9 mouse cellular contexts compared by ENCODE assay signal in genomic region chr1:88475502-88475953, GRCm38 (mm10). TPM values are rescaled to one million over a fixed set of nuclear protein-coding genes. Genes with fewer than 3 reads are reported as not detected.
DNase-seq lines count a peak whose midpoint lies in the region; ATAC-seq and TF ChIP-seq lines count a peak whose summit lies in the region.
"Had no signal": no experiment of that assay in that cellular context is flagged by ENCODE, and none has a peak within 500 bp of the region (broad histone marks: within the 10 kb centered on the region; RNA-seq: fewer than 3 reads in every experiment).

No protein-coding gene starts in this region.

- H3K27ac ChIP-seq in heart, embryonic 15.5 days, result 0 out of 2 replicates have a peak overlapping the region, but pooled peaks have one; percentile 4
- no peak overlapping the region for H3K27ac ChIP-seq in embryonic facial prominence, embryonic 14.5 days (replicated peaks; ENCODE audit: low read depth, low read length)
- no peak overlapping the region for H3K27ac ChIP-seq in limb, embryonic 14.5 days (replicated peaks; ENCODE audit: low read depth, low read length)
- H3K27ac ChIP-seq: midbrain, embryonic 12.5 days had no signal

- no peaks in the 10 kb centered on the region for H3K27me3 ChIP-seq in heart, embryonic 15.5 days
- H3K27me3 ChIP-seq in embryonic facial prominence, embryonic 14.5 days (replicated peaks; ENCODE audit: control insufficient read depth, insufficient read depth, low read length), result no peaks in the 10 kb centered on the region
- H3K27me3 ChIP-seq in limb, embryonic 14.5 days (ENCODE audit: control insufficient read depth, insufficient read depth, low read length), result no peaks in the 10 kb centered on the region

- H3K4me1 ChIP-seq in heart, embryonic 15.5 days (replicated peaks), result peaks cover 12% of the 10 kb centered on the region; the same call in 1 of the 2 replicates
- peaks cover 18% of the 10 kb centered on the region for H3K4me1 ChIP-seq in embryonic facial prominence, embryonic 14.5 days (ENCODE audit: control insufficient read depth, insufficient read depth, low read length)
- H3K4me1 ChIP-seq in limb, embryonic 14.5 days (ENCODE audit: control insufficient read depth, insufficient read depth, low read length), result peaks cover 21% of the 10 kb centered on the region

- no peak for ATAC-seq in heart, embryonic 15.5 days (replicated peaks; ENCODE audit: insufficient number of reproducible peaks, insufficient read depth, low FRiP score, low read depth)
- ATAC-seq in embryonic facial prominence, embryonic 14.5 days (ENCODE audit: low read depth), result no peak
- no peak for ATAC-seq in limb, embryonic 14.5 days (ENCODE audit: low FRiP score, low read depth)
- no peak for ATAC-seq in frontal cortex, adult (ENCODE audit: low TSS enrichment)

- no peak for DNase-seq in heart, postnatal 14 days
- DNase-seq in embryonic facial prominence, embryonic 14.5 days (ENCODE audit: low spot score), result peak; percentile 54
- DNase-seq in limb, embryonic 14.5 days (ENCODE audit: low spot score), result peak; percentile 69
- DNase-seq in thymus, adult 18-20 months, result peak; percentile 28 to 59
- DNase-seq in frontal cortex, postnatal 36 days (ENCODE audit: low spot score in 2 of 2), result no peak
- no peak for DNase-seq in frontal cortex, postnatal 10 days (ENCODE audit: low spot score in 2 of 2)

- intact Hi-C loops in heart, postnatal 14 days (cut with DNase I), result no loop called here

- H3K9me3 ChIP-seq in heart, embryonic 15.5 days (replicated peaks), result no peaks in the 10 kb centered on the region
- no peaks in the 10 kb centered on the region for H3K9me3 ChIP-seq in embryonic facial prominence, embryonic 14.5 days (ENCODE audit: control insufficient read depth, low read length)
- no peaks in the 10 kb centered on the region for H3K9me3 ChIP-seq in limb, embryonic 14.5 days (ENCODE audit: control insufficient read depth, low read length)
- H3K9me3 ChIP-seq: midbrain, embryonic 12.5 days had no signal

- whole genome bisulfite sequencing in heart, embryonic 15.5 days, result 49% methylated on average over 8 of the region's 8 CpGs
- 14% methylated on average over 8 of the region's 8 CpGs for WGBS in embryonic facial prominence, embryonic 14.5 days
- WGBS in limb, embryonic 14.5 days, result 4% methylated on average over 8 of the region's 8 CpGs

- H3K4me2 ChIP-seq in heart, embryonic 15.5 days, result no peak overlapping the region
- H3K4me2 ChIP-seq in embryonic facial prominence, embryonic 14.5 days (ENCODE audit: low read depth, low read length), result no peak overlapping the region
- H3K4me2 ChIP-seq in limb, embryonic 14.5 days (replicated peaks; ENCODE audit: low read depth, low read length, severe bottlenecking), result no peak overlapping the region
- H3K4me2 ChIP-seq: midbrain, embryonic 12.5 days had no signal

- no peak overlapping the region for H3K4me3 ChIP-seq in heart, embryonic 15.5 days
- H3K4me3 ChIP-seq in embryonic facial prominence, embryonic 14.5 days (ENCODE audit: low read depth, low read length), result no peak overlapping the region
- no peak overlapping the region for H3K4me3 ChIP-seq in limb, embryonic 14.5 days (replicated peaks; ENCODE audit: low read length)
- H3K4me3 ChIP-seq: midbrain, embryonic 12.5 days had no signal

- H3K36me3 ChIP-seq in heart, embryonic 15.5 days, result no peaks in the 10 kb centered on the region
- H3K36me3 ChIP-seq in embryonic facial prominence, embryonic 14.5 days (ENCODE audit: control insufficient read depth, insufficient read depth, low read length), result no peaks in the 10 kb centered on the region
- no peaks in the 10 kb centered on the region for H3K36me3 ChIP-seq in limb, embryonic 14.5 days (ENCODE audit: control insufficient read depth, insufficient read depth, low read length)
- H3K36me3 ChIP-seq: midbrain, embryonic 12.5 days had no signal

- H3K9ac ChIP-seq in heart, embryonic 15.5 days, result no peak overlapping the region
- no peak overlapping the region for H3K9ac ChIP-seq in embryonic facial prominence, embryonic 14.5 days (ENCODE audit: low read depth, low read length)
- no peak overlapping the region for H3K9ac ChIP-seq in limb, embryonic 14.5 days (ENCODE audit: low read depth, low read length, severe bottlenecking)
- H3K9ac ChIP-seq: midbrain, embryonic 12.5 days had no signal

- TF ChIP-seq POLR2A in limb, embryonic 14.5 days (IDR thresholded peaks at IDR 0.05; ENCODE audit: borderline replicate concordance, extremely low read depth, insufficient read depth, insufficient read length), result no peak

RNA-seq across cellular contexts. Expression of gene Glrp1, which starts 34.3 kb away (rescaled TPM):
- 0.21 and 0.25 TPM in 2 replicates for polyA plus RNA-seq in heart, embryonic 15.5 days (2015; fragmentation: Nextera tagmentation; extraction: Ambion mirVana)
- total RNA-seq in heart, postnatal 14 days (2021), result not detected
- not detected in 2 replicates for polyA plus RNA-seq in embryonic facial prominence, embryonic 14.5 days (2014; fragmentation: Nextera tagmentation; extraction: Ambion mirVana)
- polyA plus RNA-seq in limb, embryonic 14.5 days (2012; rRNA removed), result 0.05 TPM in 1 of 2 replicates, not detected in the other
- polyA plus RNA-seq in limb, embryonic 14.5 days (2014; fragmentation: Nextera tagmentation; extraction: Ambion mirVana), result not detected in 2 replicates
- polyA plus RNA-seq: midbrain, embryonic 12.5 days had no signal

Comparison
In these comparisons a context has a peak if more than half of its experiments do, and no peak if none do; other contexts are left out.
1. DNase-seq: peak in embryonic facial prominence, embryonic 14.5 days (single experiment), limb, embryonic 14.5 days (single experiment) and thymus, adult 18-20 months (2 of 2); none in heart, postnatal 14 days (0 of 2), frontal cortex, postnatal 36 days (0 of 2) and frontal cortex, postnatal 10 days (0 of 2).